Mouse (Mus musculus) ES-E14 (cell line): ENCODE measurements around the gene Bloc1s6.

ENCODE experiments used
- CHD2 ChIP-seq: IDR thresholded peaks from 2 replicates; pipeline ENCODE4 v1.6.1; 2014; ENCODE audit warnings: mild to moderate bottlenecking, low read depth, low read length, inconsistent platforms
- HCFC1 ChIP-seq: IDR thresholded peaks from 2 replicates; pipeline ENCODE4 v1.6.1; 2012; ENCODE audit warnings: low read length, inconsistent platforms, borderline replicate concordance; ENCODE audit not compliant: insufficient read depth
- MAFK ChIP-seq: IDR thresholded peaks from 2 replicates; pipeline ENCODE4 v1.6.1; 2014; ENCODE audit warnings: mild to moderate bottlenecking, low read depth, low read length, inconsistent platforms; ENCODE audit not compliant: insufficient read depth
- ZC3H11A ChIP-seq: IDR thresholded peaks from 2 replicates; pipeline ENCODE4 v1.6.1; 2012; ENCODE audit warnings: low read depth, mild to moderate bottlenecking, inconsistent platforms, low read length, borderline replicate concordance

DNA sequence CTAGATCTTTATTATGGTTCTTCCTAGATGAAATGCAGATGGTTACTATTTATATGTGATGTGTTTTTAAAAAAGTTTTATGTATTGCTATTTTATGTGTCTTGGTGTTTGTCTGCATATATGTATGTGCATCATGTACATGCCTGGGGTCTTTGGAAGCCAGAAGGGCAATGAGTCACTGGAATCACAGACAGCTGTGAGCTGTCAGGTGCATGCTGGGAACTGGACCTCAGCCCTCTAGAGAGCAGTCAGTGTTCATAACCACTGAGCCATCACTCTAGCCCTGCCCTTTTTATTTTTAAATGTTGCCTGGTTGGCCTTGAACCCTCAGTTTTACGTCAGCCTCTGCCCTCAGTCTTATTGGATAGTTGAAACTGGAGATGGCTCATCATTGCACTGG, 29.1 kb upstream of the Bloc1s6 start:
- TF ChIP-seq MAFK (no peak), ZC3H11A (no peak), CHD2 (no peak), HCFC1 (no peak)
